Mouse (Mus musculus) Patski (cell line): ENCODE data around the gene Ipp. TPM values are rescaled to one million over a fixed set of nuclear protein-coding genes. Genes with fewer than 3 reads are reported as not detected.

ENCODE experiments used
- ATAC-seq: fragments of 100-300 bp; one replicate; pipeline ENCODE4 v1.8.0; 2021
- CTCF ChIA-PET: fragments of 350-600 bp; sonication (Branson Sonifier 250); formaldehyde crosslinking; loops from one replicate; lab custom pipeline; 2022; ENCODE audit warnings: inconsistent platforms; lab: Charles Lee
- POLR2A ChIA-PET: fragments of 350-600 bp; sonication (Branson Sonifier 250); formaldehyde crosslinking; loops from one replicate; lab custom pipeline; 2022; ENCODE audit warnings: antibody characterized with exemption, inconsistent platforms; lab: Charles Lee
- DNase-seq: peaks from one replicate; pipeline ENCODE4 v3.0.0-alpha.2; 2011; ENCODE audit warnings: low read depth, low spot score
- H3K27me3 ChIP-seq: fragments of 371-371 bp; one replicate; pipeline ENCODE4 v1.5.1; 2021
- CTCF ChIP-seq: fragments of 100-300 bp; IDR thresholded peaks from one replicate; pipeline ENCODE4 v1.5.1; 2021
- in situ Hi-C: fragments of 300-500 bp; cut with MboI; formaldehyde crosslinking; loops from 3 replicates; pipeline ENCODE4 v1.11.1; 2018; ENCODE audit warnings: low pct_unique_long_range_greater_than_20kb, mixed read lengths
- polyA plus RNA-seq: library from polyadenylated mRNA; unstranded; gene quantifications from one replicate; pipeline ENCODE4 v1.2.3, GENCODE M21; 2021

Gene Ipp
- 15.9 TPM for polyA plus RNA-seq

- TF ChIP-seq CTCF = peak; percentile 41
- peak; percentile 86 for ATAC-seq
- DNase-seq = peak; percentile 50
- no peaks in the 10 kb centered on the region for H3K27me3 ChIP-seq
- in situ Hi-C loops = no loop called here
- POLR2A ChIA-PET = interaction anchor here (0.7 to 1.0 kb wide), 2 partner anchors 8 to 136 kb away, joined by 3 read pairs; no protein-coding TSS in a partner anchor
- CTCF ChIA-PET = interaction anchor here (0.8 to 1.4 kb wide), 3 partner anchors 12 to 172 kb away, joined by 3 read pairs; no protein-coding TSS in a partner anchor
Measured at GRCm38 (mm10) chr4:116507425-116508218, at the start of gene Ipp. Ipp (plus strand) TSS chr4:116507549.

- ATAC-seq = no peak
- in situ Hi-C loops = no loop called here
Measured at GRCm38 (mm10) chr4:116461943-116462342, 45.4 kb upstream of the Ipp start.

GRCm38 (mm10) chr4:116463231-116464125 is 43.9 kb upstream of the Ipp start:
- CTCF ChIA-PET = interaction anchor here (1.0 to 1.6 kb wide), 2 partner anchors 16 to 17 kb away, joined by 3 to 4 read pairs; no protein-coding TSS in a partner anchor
- ATAC-seq = peak; percentile 8
- POLR2A ChIA-PET = no interaction called here

More at GRCm38 (mm10) chr4:116461943-116462342, 45.4 kb upstream of the Ipp start:
- ChIA-PET CTCF (interaction anchor here (1.6 kb wide), 1 partner anchor 14 kb away, joined by 4 read pairs; no protein-coding TSS in a partner anchor), POLR2A (no interaction called here)
- no peaks in the 10 kb centered on the region for H3K27me3 ChIP-seq
- no peak for TF ChIP-seq CTCF
- DNase-seq = no peak

GRCm38 (mm10) chr4:116464126-116464981 is 43.0 kb upstream of the Ipp start, which contains the start of gene Mast2:
Mast2 (minus strand) TSS chr4:116464183.
- ChIA-PET CTCF (interaction anchor here (1.0 kb wide), 1 partner anchor 16 kb away, joined by 3 read pairs; no protein-coding TSS in a partner anchor), POLR2A (interaction anchor here (0.6 kb wide), 1 partner anchor 679 kb away, joined by 7 read pairs; no protein-coding TSS in a partner anchor)
- peak; percentile 94 for ATAC-seq
- no peaks in the 10 kb centered on the region for H3K27me3 ChIP-seq
- in situ Hi-C loops = no loop called here
- peak; percentile 71 for DNase-seq
- TF ChIP-seq CTCF = no peak

More at GRCm38 (mm10) chr4:116463231-116464125, 43.9 kb upstream of the Ipp start:
- in situ Hi-C loops = no loop called here
- no peak for TF ChIP-seq CTCF
- no peaks in the 10 kb centered on the region for H3K27me3 ChIP-seq
- DNase-seq = no peak

- no peak for ATAC-seq
- CTCF ChIA-PET = no interaction called here
Measured at GRCm38 (mm10) chr4:116481322-116481721, 26.0 kb upstream of the Ipp start.

GRCm38 (mm10) chr4:116483476-116483875 is 23.9 kb upstream of the Ipp start:
- ChIA-PET CTCF (no interaction called here), POLR2A (no interaction called here)
- ATAC-seq (no peak), DNase-seq (no peak)
- H3K27me3 ChIP-seq = no peaks in the 10 kb centered on the region
- in situ Hi-C loops = no loop called here
- TF ChIP-seq CTCF = no peak

More at GRCm38 (mm10) chr4:116481322-116481721, 26.0 kb upstream of the Ipp start:
- H3K27me3 ChIP-seq = no peaks in the 10 kb centered on the region
- in situ Hi-C loops = no loop called here
- no peak for DNase-seq
- POLR2A ChIA-PET = no interaction called here
- no peak for TF ChIP-seq CTCF

GRCm38 (mm10) chr4:116491119-116491536 is 16.2 kb upstream of the Ipp start:
- TF ChIP-seq CTCF = no peak
- in situ Hi-C loops = no loop called here
- POLR2A ChIA-PET = no interaction called here
- ATAC-seq (no peak), DNase-seq (no peak)
- CTCF ChIA-PET = no interaction called here
- no peaks in the 10 kb centered on the region for H3K27me3 ChIP-seq

- in situ Hi-C loops = no loop called here
- ATAC-seq (no peak), DNase-seq (no peak)
- TF ChIP-seq CTCF = no peak
- CTCF ChIA-PET = no interaction called here
- no peaks in the 10 kb centered on the region for H3K27me3 ChIP-seq
- POLR2A ChIA-PET = no interaction called here
Measured at GRCm38 (mm10) chr4:116491886-116492285, 15.5 kb upstream of the Ipp start.

- in situ Hi-C loops = no loop called here
- ChIA-PET CTCF (no interaction called here), POLR2A (no interaction called here)
- ATAC-seq (no peak), DNase-seq (no peak)
- no peaks in the 10 kb centered on the region for H3K27me3 ChIP-seq
- no peak for TF ChIP-seq CTCF
Measured at GRCm38 (mm10) chr4:116492460-116492859, 14.9 kb upstream of the Ipp start.
